Mouse (Mus musculus): ENCODE data around the gene Apbb2.
A peak's percentile ranks its signal among the peaks of the same experiment; 100 is the strongest.

The Apbb2 gene

GRCm38 (mm10) chr5:66417289-66417688, 201.3 kb downstream of the Apbb2 start:
- DNase-seq (ENCODE audit: low spot score in 2 of 2), result no peak

- DNase-seq (ENCODE audit: low spot score in 2 of 2), result no peak
Measured at GRCm38 (mm10) chr5:66415700-66416543, 202.7 kb downstream of the Apbb2 start.

GRCm38 (mm10) chr5:66415033-66415697, 203.4 kb downstream of the Apbb2 start:
- no peak for DNase-seq (ENCODE audit: low spot score in 2 of 2)

GRCm38 (mm10) chr5:66413402-66413801, 205.2 kb downstream of the Apbb2 start:
- no peak for DNase-seq (ENCODE audit: low spot score in 2 of 2)

GRCm38 (mm10) chr5:66412821-66413220, 205.8 kb downstream of the Apbb2 start:
- peak in 1 of 2 experiments; percentile 58 for DNase-seq (ENCODE audit: low spot score in 2 of 2)

GRCm38 (mm10) chr5:66408546-66408945, 210.0 kb downstream of the Apbb2 start:
- no peak for DNase-seq (ENCODE audit: low spot score in 2 of 2)

- DNase-seq (ENCODE audit: low spot score in 2 of 2), result no peak
Measured at GRCm38 (mm10) chr5:66407948-66408347, 210.6 kb downstream of the Apbb2 start.

GRCm38 (mm10) chr5:66406431-66406830, 212.2 kb downstream of the Apbb2 start:
- no peak for DNase-seq (ENCODE audit: low spot score in 2 of 2)

GRCm38 (mm10) chr5:66405731-66406399, 212.7 kb downstream of the Apbb2 start:
- no peak for DNase-seq (ENCODE audit: low spot score in 2 of 2)

- no peak for DNase-seq (ENCODE audit: low spot score in 2 of 2)
Measured at GRCm38 (mm10) chr5:66405305-66405704, 213.3 kb downstream of the Apbb2 start.

- peak in 1 of 2 experiments; percentile 14 for DNase-seq (ENCODE audit: low spot score in 2 of 2)
Measured at GRCm38 (mm10) chr5:66400563-66400962, 218.0 kb downstream of the Apbb2 start.

- no peak for DNase-seq (ENCODE audit: low spot score in 2 of 2)
Measured at GRCm38 (mm10) chr5:66399264-66399620, 219.3 kb downstream of the Apbb2 start.

GRCm38 (mm10) chr5:66398530-66399263, 219.9 kb downstream of the Apbb2 start:
- DNase-seq (ENCODE audit: low spot score in 2 of 2), result no peak

GRCm38 (mm10) chr5:66393767-66394446, 224.7 kb downstream of the Apbb2 start:
- no peak for DNase-seq (ENCODE audit: low spot score in 2 of 2)

GRCm38 (mm10) chr5:66392861-66393529, 225.6 kb downstream of the Apbb2 start:
- DNase-seq (ENCODE audit: low spot score in 2 of 2), result no peak

- DNase-seq (ENCODE audit: low spot score in 2 of 2), result no peak
Measured at GRCm38 (mm10) chr5:66391771-66392170, 226.8 kb downstream of the Apbb2 start.

GRCm38 (mm10) chr5:66391299-66391698, 227.3 kb downstream of the Apbb2 start:
- DNase-seq (ENCODE audit: low spot score in 2 of 2), result no peak

- no peak for DNase-seq (ENCODE audit: low spot score in 2 of 2)
Measured at GRCm38 (mm10) chr5:66390567-66390966, 228.0 kb downstream of the Apbb2 start.

GRCm38 (mm10) chr5:66387481-66387880, 231.1 kb downstream of the Apbb2 start:
- DNase-seq (ENCODE audit: low spot score in 2 of 2), result no peak

- DNase-seq (ENCODE audit: low spot score in 2 of 2), result no peak
Measured at GRCm38 (mm10) chr5:66385636-66386035, 232.9 kb downstream of the Apbb2 start.
